Mouse (Mus musculus) midbrain, embryonic 16.5 days (tissue): ENCODE measurements around the gene Gm20388. TPM values are rescaled to one million over a fixed set of nuclear protein-coding genes. Genes with fewer than 3 reads are reported as not detected.

Experiments used
- ATAC-seq: fragments of 200-750 bp; cut with Nextera tagmentation; 2 replicates; pipeline ENCODE4 v1.8.0; 2017; ENCODE audit warnings: moderate TSS enrichment
- H3K27ac ChIP-seq: fragments of 300-500 bp; sonication (generic); 2 replicates; pipeline ENCODE4 v1.5.1; 2014; ENCODE audit warnings: mild to moderate bottlenecking, low read length, mixed read lengths
- H3K27me3 ChIP-seq: fragments of 300-500 bp; sonication (generic); 2 replicates; pipeline ENCODE4 v1.6.1; 2014; ENCODE audit warnings: low read depth, low read length, mixed read lengths; ENCODE audit not compliant: control insufficient read depth, insufficient read depth
- H3K36me3 ChIP-seq: fragments of 300-500 bp; sonication (generic); 2 replicates; pipeline ENCODE4 v1.6.1; 2014; ENCODE audit warnings: mild to moderate bottlenecking, low read length, moderate library complexity, mixed read lengths; ENCODE audit not compliant: control insufficient read depth, insufficient read depth
- H3K4me1 ChIP-seq: fragments of 300-500 bp; sonication (generic); 2 replicates; pipeline ENCODE4 v1.6.1; 2014; ENCODE audit warnings: mild to moderate bottlenecking, low read length, mixed read lengths; ENCODE audit not compliant: control insufficient read depth, insufficient read depth
- H3K4me2 ChIP-seq: fragments of 300-500 bp; sonication (generic); 2 replicates; pipeline ENCODE4 v1.6.1; 2014; ENCODE audit warnings: mild to moderate bottlenecking, low read length, mixed read lengths
- H3K4me3 ChIP-seq: fragments of 300-500 bp; sonication (generic); 2 replicates; pipeline ENCODE4 v1.5.1; 2014; ENCODE audit warnings: low read depth, mild to moderate bottlenecking, low read length, moderate library complexity, mixed read lengths
- H3K9ac ChIP-seq: fragments of 300-500 bp; sonication (generic); 2 replicates; pipeline ENCODE4 v1.6.1; 2014; ENCODE audit warnings: low read depth, low read length, mixed read lengths
- H3K9me3 ChIP-seq: fragments of 300-500 bp; sonication (generic); replicated peaks from 2 replicates; pipeline ENCODE4 v1.6.1; 2014; ENCODE audit warnings: mild to moderate bottlenecking, low read length, mixed read lengths; ENCODE audit not compliant: control insufficient read depth, poor library complexity, severe bottlenecking
- WGBS: fragments of 180-500 bp; shearing (Covaris S2); extraction: QIAGEN DNeasy Blood & Tissue Kit; methylation state at CpG from one replicate; pipeline ENCODE4 v1.1.7; 2014; 5-methylcytosine and 5-hydroxymethylcytosine counted together
- polyA plus RNA-seq: library from polyadenylated mRNA; unstranded; fragments of >200 nt; fragmentation: Nextera tagmentation; extraction: Ambion mirVana; gene quantifications from 2 replicates; pipeline ENCODE4 v1.2.1, GENCODE M21; 2015

The Gm20388 gene
- polyA plus RNA-seq, 1 experiment from 2014 or later = 7.5 TPM

DNA sequence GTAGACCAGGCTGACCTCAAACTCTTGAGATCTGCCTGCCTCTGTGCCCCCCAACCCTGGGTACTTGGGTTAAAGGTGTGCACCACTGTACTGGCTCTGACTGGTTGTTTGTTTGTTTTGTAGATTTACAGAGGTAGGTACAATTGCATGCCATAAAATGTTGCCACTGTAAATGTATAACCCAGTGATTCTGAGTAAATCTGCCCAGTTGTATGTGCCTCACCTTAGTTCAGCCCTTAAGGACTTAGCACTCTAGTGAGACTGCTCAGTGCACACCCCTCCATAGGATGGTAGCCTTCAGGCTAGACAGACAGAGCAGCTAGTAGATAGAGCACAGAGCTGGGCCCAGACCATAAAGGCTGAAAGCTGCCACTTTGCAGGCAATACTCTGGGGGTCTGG is 2483.1 kb downstream of the Gm20388 start:
- H3K27me3 ChIP-seq = no peaks in the 10 kb centered on the region
- H3K9ac ChIP-seq = no peak overlapping the region
- no peaks in the 10 kb centered on the region for H3K9me3 ChIP-seq
- no peak for ATAC-seq
- H3K36me3 ChIP-seq = peaks cover 20% of the 10 kb centered on the region
- H3K4me1 ChIP-seq = no peaks in the 10 kb centered on the region
- no peak overlapping the region for H3K4me3 ChIP-seq
- H3K27ac ChIP-seq = no peak overlapping the region
- no peak overlapping the region for H3K4me2 ChIP-seq

- WGBS = 81% methylated on average over 6 of the region's 6 CpGs
- no peaks in the 10 kb centered on the region for H3K4me1 ChIP-seq
- no peak for ATAC-seq
- H3K9ac ChIP-seq = no peak overlapping the region
- peaks cover 25% of the 10 kb centered on the region for H3K36me3 ChIP-seq
- no peak overlapping the region for H3K4me3 ChIP-seq
- H3K27me3 ChIP-seq = no peaks in the 10 kb centered on the region
- H3K27ac ChIP-seq = no peak overlapping the region
- no peak overlapping the region for H3K4me2 ChIP-seq
- no peaks in the 10 kb centered on the region for H3K9me3 ChIP-seq
These were observed 2484.7 kb downstream of the Gm20388 start for GRCm38 (mm10) chr8:122395291-122395690.

DNA sequence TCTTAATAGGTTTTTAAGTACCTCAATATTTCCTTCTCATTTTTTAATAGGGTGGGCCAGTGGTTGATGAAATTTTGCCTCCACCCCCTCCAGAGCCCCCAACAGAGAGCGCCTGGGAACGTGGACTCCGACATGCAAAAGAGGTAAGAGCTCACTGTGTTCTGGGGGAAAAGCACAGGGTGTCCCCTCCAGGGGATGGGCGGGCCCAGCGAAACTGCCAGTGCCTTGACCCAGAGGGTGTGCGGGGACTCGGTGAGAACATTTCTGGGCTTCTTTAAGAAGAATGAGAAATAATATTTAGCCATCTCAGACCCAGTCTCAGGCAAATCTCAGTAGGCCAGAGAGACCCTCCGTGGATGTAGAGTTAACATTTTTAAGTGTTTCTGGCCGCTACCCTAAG is 2487.5 kb downstream of the Gm20388 start:
- no peak for ATAC-seq
- Histone ChIP-seq H3K27me3 (no peaks in the 10 kb centered on the region), H3K9me3 (no peaks in the 10 kb centered on the region), H3K4me2 (no peak overlapping the region), H3K4me1 (no peaks in the 10 kb centered on the region), H3K27ac (no peak overlapping the region), H3K4me3 (no peak overlapping the region), H3K36me3 (peaks cover 35% of the 10 kb centered on the region), H3K9ac (no peak overlapping the region)
- WGBS = 95% methylated on average over 9 of the region's 9 CpGs

DNA sequence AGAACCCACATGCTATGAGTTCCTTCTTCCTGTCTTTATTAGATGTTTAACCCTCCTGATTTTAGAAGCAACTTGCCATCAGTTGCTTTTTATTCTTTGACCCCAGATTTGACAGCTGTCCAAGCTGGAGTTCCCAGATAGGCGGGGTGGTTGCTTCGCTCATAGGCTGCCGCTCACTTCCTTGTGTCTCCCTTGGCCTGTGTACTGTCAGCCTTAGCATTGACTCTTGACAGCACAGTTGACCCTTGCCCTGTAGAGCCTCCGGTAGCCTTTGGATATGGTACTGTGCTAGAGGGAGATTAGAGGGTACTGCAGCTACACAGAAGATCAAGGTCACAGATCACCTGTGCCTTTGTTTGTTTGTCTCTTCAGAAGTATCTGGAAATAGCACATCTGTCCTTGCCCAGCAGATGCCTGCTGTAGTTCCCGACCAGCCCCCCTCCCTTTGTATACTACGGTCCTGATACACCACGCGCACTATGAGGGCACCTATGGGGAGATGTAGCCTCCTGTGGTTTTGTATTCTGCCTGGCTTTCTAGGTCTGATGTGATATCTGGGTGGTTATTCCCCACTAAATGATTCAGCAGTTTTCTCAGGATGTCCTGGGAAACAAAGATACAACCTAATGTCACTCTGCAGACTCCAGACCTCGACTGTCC is 2494.6 kb downstream of the Gm20388 start:
- Histone ChIP-seq H3K9ac (no peak overlapping the region), H3K36me3 (peaks cover 62% of the 10 kb centered on the region), H3K9me3 (no peaks in the 10 kb centered on the region), H3K4me3 (no peak overlapping the region), H3K27me3 (no peaks in the 10 kb centered on the region), H3K4me1 (no peaks in the 10 kb centered on the region), H3K27ac (no peak overlapping the region), H3K4me2 (no peak overlapping the region)
- ATAC-seq = no peak
- 90% methylated on average over 9 of the region's 9 CpGs for WGBS

GRCm38 (mm10) chr8:122407678-122408077 is 2497.0 kb downstream of the Gm20388 start:
- no peak overlapping the region for H3K27ac ChIP-seq
- H3K9me3 ChIP-seq = no peaks in the 10 kb centered on the region
- no peak overlapping the region for H3K4me3 ChIP-seq
- H3K36me3 ChIP-seq = peaks cover 70% of the 10 kb centered on the region
- no peak for ATAC-seq
- no peaks in the 10 kb centered on the region for H3K4me1 ChIP-seq
- no peaks in the 10 kb centered on the region for H3K27me3 ChIP-seq
- H3K4me2 ChIP-seq = no peak overlapping the region
- H3K9ac ChIP-seq = no peak overlapping the region
- 94% methylated on average over 7 of the region's 7 CpGs for WGBS

- WGBS = 85% methylated on average over 9 of the region's 9 CpGs
- no peak overlapping the region for H3K27ac ChIP-seq
- ATAC-seq = no peak
These were observed 2503.7 kb downstream of the Gm20388 start for GRCm38 (mm10) chr8:122414311-122414710.

DNA sequence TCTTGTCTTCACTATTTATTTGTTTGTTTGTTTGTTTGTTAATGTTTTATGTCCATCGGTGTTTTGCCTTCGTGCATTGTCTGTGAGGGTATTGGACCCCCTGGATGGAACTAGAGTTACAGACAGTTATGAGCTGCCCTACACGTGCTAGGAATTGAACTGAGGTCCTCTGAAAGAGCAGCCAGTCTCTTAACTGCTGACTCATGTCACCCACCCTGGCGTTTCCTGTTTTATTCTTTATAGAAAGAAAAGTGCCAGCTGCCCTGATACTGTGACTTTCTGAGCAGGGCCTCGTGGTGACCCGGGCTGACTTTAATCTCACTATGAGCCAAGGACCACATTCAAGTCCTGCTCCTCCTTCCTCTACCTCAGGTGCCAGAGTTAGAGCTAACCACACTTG is 2504.9 kb downstream of the Gm20388 start:
- ATAC-seq = no peak
- H3K27me3 ChIP-seq = no peaks in the 10 kb centered on the region
- H3K4me1 ChIP-seq = no peaks in the 10 kb centered on the region
- no peak overlapping the region for H3K27ac ChIP-seq
- H3K4me3 ChIP-seq = no peak overlapping the region
- H3K9me3 ChIP-seq = no peaks in the 10 kb centered on the region
- no peak overlapping the region for H3K4me2 ChIP-seq
- peaks cover 43% of the 10 kb centered on the region for H3K36me3 ChIP-seq
- 89% methylated on average over 6 of the region's 6 CpGs for WGBS
- H3K9ac ChIP-seq = no peak overlapping the region

More at GRCm38 (mm10) chr8:122414311-122414710, 2503.7 kb downstream of the Gm20388 start:
- H3K4me2 ChIP-seq = no peak overlapping the region
- H3K4me3 ChIP-seq = no peak overlapping the region
- H3K27me3 ChIP-seq = no peaks in the 10 kb centered on the region
- peaks cover 53% of the 10 kb centered on the region for H3K36me3 ChIP-seq
- no peaks in the 10 kb centered on the region for H3K9me3 ChIP-seq
- no peaks in the 10 kb centered on the region for H3K4me1 ChIP-seq
- H3K9ac ChIP-seq = no peak overlapping the region

DNA sequence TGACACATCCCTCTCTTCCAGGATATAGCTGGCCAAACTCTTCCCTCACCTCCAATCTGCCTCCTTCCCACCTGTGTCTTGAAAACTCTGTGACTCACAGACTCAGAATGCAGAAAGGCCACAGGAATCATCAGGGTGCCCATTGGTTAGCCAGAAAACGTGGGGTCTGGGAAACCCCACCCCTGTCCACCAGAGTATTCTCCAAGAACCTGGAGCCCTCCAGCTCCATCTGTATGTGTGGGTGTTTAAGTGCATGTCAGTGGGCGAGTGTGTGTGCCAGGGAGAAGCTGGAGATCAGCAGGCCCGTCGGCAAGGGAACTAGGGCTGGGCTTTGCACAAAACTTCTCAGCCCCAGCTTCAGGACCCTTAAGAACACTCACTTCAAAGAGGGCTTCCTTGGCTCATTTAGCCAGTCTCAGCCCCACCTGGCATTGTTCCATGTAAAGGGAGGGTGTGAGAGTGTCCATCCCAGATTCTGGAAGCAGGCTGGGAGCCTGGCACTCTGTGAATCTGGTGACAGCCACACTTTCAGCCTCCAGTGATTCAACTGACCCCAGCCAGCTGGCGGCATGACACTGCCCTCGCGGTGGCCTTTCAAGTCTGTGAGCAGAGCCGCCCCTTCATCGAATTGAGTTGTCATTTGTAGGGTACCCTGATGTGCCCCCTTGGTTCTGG is 2509.4 kb downstream of the Gm20388 start:
- ATAC-seq = no peak
- H3K27ac ChIP-seq = no peak overlapping the region

GRCm38 (mm10) chr8:122421376-122422070 is 2510.9 kb downstream of the Gm20388 start, which contains the start of gene Il17c:
Il17c (plus strand) TSS chr8:122422020.
- no peak for ATAC-seq
- Histone ChIP-seq H3K4me2 (no peak within 1 kb of the TSS), H3K27ac (no peak within 1 kb of the TSS), H3K9ac (no peak within 1 kb of the TSS), H3K27me3 (no peaks in the 10 kb centered on the region), H3K9me3 (no peaks in the 10 kb centered on the region), H3K4me3 (no peak within 1 kb of the TSS), H3K36me3 (peaks cover 5% of the 10 kb centered on the region), H3K4me1 (no peaks in the 10 kb centered on the region)
- 86% methylated on average over 14 of the region's 14 CpGs for WGBS

More for the DNA sequence above, 2509.4 kb downstream of the Gm20388 start:
- H3K9me3 ChIP-seq = no peaks in the 10 kb centered on the region
- WGBS = 72% methylated on average over 9 of the region's 9 CpGs
- H3K27me3 ChIP-seq = no peaks in the 10 kb centered on the region
- no peak overlapping the region for H3K9ac ChIP-seq
- H3K4me3 ChIP-seq = no peak overlapping the region
- no peak overlapping the region for H3K4me2 ChIP-seq
- H3K36me3 ChIP-seq = peaks cover 7% of the 10 kb centered on the region
- no peaks in the 10 kb centered on the region for H3K4me1 ChIP-seq
